Mouse (Mus musculus) CD4-positive, CD25-positive, alpha-beta regulatory T cell, adult 4 months (primary cell): Measurements from ENCODE around the gene Naglu. TPM values are rescaled to one million over a fixed set of nuclear protein-coding genes. Genes with fewer than 3 reads are reported as not detected.

Experiments
- ATAC-seq: one replicate; pipeline ENCODE4 v1.8.0; 2017
- polyA plus RNA-seq, 2 experiments: library from polyadenylated mRNA; unstranded; fragments of 100-300 nt; shearing (Covaris generic); gene quantifications; one replicate each; pipeline ENCODE4 v1.2.1; 2017

Gene Naglu
- polyA plus RNA-seq, 2 experiments from 2014 or later = 7.6 to 7.9 TPM

DNA sequence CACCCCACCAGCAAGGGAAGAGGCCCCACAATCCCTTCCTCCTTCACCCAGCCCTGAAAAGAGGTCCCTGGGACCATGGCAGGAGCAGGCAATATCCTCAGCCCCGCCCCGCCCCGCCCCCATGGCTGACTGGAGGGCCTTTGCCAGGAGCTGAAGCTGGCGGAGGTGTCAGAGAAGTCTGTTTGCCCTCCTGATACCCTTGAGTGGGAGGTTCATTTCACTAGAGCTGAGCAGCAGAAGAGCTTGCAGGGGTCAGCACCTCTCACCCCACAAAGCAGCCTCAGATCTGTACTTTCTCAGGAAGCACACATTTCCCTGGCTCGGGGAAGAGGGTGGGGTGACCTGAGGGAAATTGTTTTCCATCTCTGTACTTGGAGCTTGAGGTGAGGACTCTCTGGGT, 11.1 kb upstream of the Naglu start:
- no peak for ATAC-seq

DNA sequence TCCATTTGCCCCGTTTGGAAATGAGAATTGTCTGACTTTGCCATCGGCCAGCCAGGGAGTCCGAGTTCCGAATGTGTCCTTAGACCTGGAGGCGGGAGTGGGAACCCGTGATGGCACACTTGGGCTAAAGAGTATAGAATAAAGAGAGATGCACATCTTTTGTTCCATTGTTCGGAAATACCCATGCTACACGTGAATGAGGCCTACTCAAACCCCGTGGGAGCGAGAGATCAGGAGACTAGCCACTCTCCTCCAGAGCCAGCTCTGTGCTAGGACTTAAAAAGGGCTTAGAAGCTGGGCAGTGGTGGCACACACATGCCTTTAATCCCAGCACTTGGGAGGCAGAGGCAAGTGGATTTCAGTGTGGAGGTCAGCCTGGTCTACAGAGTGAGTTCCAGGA, 10.3 kb upstream of the Naglu start:
- no peak for ATAC-seq

DNA sequence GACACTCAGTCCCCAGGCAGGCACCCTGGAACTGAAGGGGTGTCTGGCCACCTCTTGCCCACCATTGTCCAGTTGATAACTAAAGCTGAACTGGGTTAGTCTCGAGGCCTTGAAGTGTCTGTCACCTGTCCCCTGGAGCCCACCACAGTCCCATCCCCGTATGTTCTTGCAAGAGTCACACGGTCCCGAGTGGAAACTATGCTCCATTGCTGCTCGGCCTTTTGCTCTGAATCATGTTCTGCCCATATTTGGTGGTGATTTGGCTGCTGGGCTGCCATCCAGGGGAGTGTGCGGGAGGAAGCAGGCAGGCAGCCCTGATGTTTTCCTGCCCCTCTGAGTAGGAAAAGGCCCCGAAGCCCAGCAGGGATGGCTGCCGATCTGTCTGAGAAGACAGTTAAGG, 9.7 kb upstream of the Naglu start:
- no peak for ATAC-seq

DNA sequence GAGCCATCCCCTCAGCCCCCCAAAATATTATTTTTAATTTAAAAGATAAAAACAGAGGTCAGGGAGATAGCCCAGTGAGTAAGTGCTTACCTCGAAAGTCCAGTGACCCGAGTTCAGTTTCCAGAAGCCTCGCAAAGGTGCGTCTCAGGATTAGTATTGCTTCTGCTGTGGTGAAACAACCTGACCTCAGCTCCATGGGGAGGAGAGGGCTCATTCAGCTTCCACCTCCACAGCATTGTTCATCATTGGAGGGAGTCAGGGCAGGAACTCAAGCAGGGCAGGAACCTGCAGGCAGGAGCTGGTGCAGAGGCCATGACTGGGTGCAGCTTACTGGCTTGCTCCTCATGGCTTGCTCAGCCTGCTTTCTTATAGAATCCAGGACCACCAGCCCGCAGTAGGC, 8.8 kb upstream of the Naglu start:
- no peak for ATAC-seq

DNA sequence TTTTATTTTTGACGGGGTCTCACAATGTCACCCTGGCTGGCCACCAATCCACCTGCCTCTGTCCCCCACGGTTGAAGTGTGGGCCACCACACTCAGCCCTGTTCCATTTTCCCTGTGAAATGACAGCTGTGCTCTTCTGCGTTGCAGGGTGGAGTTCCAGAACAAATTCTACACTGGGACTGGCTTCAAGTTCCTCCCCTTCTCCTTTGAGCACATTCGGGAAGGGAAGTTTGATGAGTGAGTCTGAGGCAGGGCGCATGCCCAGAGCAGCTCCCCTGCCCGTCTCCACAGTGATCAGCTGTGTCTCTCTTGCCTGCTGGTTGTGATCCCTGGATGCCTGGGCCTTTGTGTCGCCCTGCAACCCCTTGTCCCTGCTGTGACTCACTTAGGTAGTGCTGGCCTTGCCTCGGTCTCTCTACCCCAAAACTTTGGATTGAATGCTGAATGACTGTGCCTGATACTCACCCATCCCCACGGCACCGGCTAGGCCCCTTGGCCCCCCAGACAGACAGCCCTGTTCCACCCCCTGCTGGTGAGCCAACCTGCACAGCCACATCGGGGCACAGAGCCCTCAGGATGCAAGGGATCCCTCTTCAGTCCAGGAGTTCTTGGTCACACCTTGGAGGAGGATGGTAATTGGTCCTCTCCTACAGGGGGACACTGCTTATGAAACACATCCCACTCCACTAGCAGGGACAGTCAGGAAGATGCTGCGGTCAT, 7.5 kb upstream of the Naglu start:
- no peak for ATAC-seq

DNA sequence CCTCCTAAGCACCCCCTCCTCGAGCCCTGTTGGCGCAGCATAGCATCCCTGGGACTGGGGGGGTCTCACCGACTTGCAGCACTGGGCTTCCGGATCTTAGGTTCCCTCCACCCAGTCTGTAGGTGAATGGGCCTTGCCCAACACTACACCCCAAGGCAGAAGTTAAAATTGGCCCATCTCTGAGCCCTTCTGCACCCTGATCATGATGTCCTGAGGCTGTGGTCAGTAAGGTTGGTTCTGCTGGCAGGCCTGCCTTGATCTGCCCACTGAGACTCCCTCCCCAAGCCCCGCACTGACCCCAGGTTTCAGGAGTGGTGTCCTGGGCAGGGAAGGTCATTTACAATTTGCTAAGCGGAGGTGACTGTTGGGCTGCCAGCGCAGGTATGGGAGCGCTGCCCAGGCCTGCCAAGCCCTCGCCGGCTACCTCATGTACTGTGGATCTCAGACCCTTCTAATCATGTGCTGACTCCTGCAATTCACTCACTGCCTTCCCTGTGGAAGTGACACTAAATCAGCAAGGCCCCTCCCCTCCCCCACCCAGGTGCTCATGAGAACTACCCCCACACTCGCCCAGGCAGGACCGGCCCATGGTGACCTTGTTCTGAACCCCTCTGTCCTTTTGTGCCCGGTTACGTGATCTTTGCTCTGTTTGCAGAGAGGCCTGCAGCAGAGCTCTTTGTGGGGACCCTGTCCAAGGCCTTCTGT, 6.7 kb upstream of the Naglu start:
- no peak for ATAC-seq

DNA sequence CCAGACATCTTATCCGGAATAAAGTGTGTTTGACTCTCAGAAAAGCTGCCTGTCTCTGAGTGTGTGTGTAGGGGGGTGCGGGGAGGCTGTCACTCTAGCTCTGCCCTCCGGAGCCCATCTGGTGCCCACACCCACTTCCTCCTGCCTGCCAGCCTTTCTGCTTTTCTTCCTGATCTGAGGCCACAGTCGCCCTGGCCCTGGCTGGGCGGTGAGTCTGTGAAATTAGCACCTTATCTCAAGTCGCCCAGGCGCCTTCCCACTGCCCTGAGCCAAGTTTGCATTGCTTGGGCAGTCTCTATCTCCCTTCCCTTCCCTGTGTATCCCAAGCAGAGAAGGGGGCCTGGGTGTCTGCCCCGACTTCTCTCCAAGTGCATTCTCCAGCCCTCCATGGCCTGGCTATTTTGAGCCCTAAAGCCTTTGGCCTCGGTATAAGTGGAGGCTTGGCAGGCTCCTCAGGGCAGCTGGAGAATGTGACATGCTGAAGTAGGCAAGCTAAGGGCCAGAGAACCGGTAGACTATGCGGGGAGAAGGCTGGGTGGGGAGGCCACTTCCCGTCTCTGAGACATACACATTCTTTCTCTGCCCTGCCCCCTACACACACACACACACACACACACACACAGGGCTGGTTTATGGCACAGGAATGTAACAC, 6.0 kb upstream of the Naglu start:
- ATAC-seq = peak; percentile 73

DNA sequence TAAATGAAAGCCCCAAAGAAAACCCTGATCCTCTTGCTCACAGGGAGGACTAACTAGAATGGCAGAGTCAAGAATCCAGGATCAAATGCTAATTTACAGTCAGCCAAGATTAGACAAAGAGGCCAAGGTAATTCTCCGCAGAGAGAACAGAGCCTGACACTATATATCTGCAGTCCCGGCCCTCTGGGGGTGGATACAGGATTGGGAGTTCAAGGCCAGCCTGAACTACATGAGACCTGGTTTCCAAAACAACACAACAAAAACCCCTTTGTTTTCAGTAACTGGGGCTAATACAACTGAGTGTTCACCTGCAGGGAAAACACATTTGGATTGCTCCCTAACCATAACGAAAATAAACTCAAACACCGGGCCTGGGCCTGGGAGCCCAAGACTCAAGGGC, 5.3 kb upstream of the Naglu start:
- ATAC-seq = no peak

DNA sequence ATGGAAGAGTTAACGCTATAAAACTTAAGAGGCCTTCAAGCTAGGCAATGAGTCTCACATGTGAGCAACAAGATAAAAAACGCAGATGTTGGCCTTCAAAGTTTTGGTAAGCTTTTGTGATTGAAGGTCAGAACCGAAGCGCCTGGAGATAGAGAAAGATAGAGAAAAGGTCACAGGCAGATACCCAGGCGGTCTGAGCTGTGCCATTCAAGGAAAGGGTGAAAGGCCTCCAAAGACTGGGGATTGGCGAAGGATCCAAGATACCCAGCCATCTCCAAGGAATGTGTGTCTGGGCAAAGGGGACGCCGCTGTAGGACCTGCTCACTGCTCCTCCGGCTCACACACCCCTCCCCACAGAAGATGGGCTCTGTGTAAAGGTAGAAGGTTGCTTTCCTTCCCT, 4.8 kb upstream of the Naglu start:
- no peak for ATAC-seq

DNA sequence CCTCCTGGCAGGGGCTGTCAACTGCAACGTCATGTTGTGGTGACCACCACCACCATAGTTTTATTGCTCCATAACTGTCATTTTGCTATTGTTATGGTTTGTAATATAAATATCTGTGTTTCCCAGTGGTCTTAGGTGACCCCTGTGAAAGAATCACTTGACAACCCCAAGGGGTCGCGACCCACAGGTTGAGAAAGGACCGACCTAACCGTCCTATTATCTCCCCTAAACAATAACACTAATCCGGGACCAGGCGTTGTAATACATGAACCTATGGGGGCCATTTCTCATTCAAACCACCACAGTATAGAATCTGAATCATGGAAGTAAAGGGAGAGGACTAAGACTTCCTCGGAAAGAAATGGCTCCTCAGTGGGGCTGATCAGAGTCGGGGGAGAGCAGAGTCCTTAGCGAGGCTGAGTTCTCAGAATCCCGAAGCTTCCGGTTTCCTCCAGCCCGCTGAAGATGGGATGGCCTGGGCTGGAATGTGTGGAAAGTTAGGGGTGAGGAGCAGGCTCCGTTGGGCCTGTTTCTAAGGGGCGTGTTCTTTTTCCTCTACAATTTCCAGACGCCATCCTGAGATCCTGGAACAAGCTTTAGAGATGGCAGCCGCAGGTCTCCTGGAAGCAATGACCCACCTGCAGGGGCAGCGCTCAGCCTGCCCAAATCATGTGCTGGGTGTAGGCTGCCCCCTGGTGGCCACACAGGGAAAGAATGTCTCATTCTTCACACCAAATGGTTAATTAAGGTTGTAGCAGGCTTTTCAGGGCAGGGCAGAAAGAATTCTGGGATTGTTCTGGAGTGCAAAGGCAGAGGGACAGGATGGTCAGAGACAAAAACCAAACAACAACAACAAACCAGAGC, 3.0 kb upstream of the Naglu start:
- ATAC-seq = no peak

DNA sequence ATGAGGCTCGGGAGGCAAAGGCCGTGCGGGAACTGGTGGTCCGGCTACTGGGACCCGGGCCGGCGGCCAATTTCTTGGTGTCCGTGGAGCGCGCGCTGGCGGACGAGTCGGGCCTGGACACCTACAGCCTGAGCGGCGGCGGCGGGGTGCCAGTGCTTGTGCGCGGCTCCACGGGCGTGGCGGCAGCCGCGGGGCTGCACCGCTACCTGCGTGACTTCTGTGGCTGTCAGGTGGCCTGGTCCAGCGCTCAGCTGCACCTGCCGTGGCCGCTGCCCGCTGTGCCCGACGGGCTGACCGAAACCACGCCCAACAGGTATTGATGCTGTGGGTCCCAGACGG, 346 bp downstream of the Naglu start:
- ATAC-seq = peak; percentile 49

DNA sequence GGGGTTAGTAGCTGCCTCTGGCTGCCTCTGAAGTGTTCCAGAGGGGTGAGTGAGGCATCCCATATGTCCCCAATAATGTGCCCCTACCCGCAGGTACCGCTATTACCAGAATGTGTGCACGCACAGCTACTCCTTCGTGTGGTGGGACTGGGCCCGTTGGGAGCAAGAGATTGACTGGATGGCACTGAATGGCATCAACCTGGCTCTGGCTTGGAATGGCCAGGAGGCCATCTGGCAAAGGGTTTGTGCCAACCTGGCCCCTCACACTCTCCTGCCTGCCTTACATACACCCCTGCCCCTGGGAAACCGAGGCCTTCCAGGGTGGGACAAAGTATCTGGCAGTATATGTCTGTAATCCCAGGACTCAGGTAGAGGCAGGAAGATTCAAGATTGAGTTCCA, 1.2 kb downstream of the Naglu start:
- no peak for ATAC-seq

DNA sequence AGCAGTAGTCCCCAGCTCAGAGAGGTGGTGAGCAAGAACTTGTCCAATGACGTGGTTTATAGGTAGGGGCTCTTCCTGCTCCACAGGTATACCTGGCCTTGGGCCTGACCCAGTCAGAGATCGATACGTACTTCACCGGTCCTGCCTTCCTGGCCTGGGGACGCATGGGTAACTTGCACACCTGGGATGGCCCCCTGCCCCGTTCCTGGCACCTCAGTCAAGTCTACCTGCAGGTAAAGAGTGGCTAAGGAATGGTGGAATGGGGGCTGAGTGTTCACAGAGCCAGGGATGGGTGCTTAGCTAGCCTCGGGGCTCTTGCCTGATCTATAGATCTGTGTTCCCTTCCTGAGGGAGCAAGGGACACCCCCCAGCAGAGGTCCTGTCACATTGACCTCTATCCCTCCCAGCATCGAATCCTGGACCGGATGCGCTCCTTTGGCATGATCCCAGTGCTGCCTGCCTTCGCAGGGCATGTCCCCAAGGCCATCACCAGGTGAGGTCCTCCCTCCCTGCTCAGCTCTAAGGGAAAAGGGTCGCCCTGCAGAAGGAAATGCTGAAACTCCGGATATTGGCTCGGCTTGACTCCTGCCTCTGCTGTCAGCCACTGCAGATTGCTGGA, 2.1 kb downstream of the Naglu start:
- ATAC-seq = no peak

DNA sequence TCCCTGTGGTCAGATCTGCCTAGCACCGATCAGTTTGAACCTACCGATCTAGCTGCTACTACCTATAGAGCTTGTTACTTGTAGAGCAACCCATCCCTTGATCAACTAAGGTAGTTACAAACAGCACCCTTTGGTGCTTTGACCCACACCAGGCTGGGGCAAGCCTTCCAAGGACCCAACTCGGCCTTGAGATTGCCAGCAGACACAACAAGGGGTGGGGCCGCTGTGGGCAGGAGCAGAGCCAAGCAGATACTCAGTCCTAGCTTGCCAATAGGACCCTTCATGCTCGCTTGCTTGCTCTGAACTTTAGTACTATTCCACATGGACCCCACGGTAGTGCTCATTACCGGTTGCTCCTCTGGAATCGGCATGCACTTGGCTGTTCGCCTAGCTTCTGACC, 8.3 kb downstream of the Naglu start, which contains the start of gene Hsd17b1:
Hsd17b1 (plus strand) TSS at position 291 of the 400 bp plus-strand sequence.
- ATAC-seq = no peak

DNA sequence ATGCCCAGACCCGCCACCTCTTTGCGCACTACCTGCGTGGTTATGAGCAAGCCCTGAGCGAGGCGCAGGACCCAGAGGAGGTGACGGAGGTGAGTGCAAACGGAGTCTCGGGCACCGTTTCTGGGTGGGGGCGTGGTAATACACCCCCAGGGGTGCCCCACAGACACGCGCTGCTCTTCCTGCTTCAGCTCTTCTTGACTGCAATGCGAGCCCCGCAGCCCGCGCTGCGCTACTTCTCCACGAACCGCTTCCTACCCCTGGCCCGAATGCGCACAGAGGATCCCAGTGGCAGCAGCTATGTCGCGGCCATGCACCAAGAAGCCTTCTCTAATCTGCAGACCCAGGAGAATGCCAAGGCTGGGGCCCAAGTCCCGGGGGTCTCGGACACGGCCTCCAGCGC, 9.9 kb downstream of the Naglu start:
- no peak for ATAC-seq

DNA sequence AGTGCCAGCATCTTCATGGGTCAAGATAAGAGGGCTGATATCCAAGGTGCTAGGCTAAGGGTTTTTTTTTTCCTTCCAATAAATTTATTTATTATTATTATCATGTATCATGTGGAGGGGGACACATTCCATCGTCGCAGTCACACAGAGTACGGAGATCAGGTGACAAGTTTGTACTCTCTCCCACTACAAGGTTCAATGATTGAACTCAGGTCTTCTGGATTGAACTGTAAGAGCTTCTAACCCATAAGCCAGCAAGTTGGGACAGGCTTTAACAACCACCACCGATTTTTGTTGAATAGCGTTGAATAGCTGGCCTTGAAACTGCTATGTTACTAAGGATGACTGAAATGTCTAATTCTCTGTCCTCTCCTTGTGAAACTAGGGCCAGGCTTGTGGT, 10.6 kb downstream of the Naglu start:
- ATAC-seq = no peak

DNA sequence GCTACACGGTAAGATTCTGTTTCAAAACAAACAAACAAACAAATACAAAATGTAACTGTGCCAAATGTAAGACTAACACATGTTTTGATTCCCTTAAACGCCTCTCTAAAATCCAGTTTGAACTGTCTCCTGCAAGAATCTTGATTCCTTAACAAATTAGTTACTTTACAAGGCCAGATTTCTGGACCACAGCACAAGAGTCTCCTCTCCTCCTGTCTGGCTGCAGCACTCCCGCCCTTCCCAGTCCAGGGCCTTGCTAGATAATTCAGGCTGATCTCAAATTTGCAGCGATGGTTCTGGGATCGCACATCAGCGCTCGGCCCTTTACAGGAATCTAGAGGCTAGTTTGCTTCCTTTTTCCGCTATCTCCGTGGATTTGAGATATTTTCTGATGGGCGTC, 11.8 kb downstream of the Naglu start:
- no peak for ATAC-seq

DNA sequence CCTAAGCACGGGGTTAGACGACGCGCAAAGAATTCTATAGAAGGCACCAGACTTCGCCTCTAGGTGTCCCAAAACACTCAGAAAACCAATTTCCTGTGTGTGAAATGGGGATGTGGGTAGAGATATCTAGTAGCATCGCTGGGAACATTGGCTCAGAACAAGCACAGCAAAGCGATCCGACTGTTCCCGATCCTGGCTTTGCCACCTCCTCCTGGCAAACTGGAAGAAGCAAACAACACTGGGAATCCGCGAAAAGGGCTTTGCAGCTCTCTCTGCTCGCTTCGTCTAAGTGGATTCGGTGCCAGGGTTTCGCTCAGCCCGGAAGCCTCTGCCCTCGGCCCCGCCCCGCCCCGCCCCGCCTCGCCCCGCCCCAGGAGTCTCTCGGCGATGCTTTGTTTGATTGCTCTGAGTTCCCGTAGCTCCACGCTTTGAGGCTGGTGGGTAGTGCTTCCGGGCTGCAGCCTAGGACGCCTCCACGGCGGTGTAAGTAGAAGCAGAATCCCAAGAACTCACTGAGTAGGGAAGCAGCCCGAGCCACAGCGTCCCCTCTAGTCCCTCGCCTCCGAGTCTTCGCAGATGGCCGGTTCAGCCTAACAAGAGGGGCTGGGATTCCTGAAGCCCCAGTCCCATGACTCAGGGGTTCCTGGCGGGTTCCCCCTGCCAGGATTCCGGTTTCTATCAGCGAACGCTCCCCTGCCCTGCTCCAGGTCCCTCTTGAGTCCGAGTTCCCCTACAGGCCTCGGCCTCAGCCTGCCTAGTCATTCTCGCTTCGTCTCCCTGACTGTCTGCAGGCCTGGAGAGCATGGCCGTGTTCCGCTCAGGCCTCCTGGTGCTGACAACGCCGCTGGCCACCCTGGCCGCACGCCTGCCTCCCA, 12.6 kb downstream of the Naglu start, which contains the start of gene Coasy:
Coasy (plus strand) TSS at position 358 of the 875 bp plus-strand sequence.
- peak; percentile 84 for ATAC-seq

DNA sequence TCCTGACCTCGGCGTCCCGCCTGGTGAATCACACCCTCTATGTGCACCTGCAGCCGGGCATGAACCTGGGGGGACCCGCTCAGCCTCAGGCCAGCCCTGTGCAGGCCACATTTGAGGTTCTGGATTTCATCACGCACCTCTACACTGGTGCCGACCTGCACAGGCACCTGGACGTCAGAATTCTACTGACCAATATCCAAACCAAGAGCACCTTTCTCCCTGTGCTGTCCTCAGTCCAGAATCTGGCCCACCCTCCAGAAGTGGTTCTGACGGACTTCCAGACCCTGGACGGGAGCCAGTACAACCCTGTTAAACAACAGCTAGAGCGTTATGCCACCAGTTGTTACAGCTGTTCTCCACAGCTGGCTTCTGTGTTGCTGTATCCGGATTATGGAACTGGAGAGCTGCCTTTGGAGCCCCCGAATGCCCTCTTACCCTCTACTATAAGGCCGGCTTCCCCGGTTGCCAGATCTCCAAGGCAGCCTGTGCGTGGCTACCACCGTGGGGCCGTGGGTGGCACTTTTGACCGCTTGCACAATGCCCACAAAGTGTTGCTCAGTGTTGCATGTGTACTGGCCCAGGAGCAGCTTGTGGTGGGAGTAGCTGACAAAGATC, 13.4 kb downstream of the Naglu start:
- ATAC-seq = no peak

DNA sequence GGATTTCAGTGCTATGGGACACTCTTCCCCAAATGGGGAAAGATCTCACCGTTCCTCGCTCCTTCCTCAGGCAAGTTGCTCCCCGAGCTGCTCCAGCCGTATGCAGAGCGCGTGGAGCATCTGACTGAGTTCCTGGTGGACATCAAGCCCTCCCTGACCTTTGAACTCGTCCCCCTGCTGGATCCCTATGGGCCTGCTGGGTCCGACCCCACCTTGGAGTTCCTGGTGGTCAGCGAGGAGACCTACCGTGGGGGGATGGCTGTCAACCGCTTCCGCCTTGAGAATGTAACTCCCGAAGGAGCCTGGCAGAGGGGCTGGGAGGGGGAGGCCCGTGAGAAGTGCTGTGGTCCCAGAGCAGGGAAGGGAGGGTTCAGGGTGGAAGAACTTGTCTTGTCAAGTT, 14.4 kb downstream of the Naglu start:
- no peak for ATAC-seq

DNA sequence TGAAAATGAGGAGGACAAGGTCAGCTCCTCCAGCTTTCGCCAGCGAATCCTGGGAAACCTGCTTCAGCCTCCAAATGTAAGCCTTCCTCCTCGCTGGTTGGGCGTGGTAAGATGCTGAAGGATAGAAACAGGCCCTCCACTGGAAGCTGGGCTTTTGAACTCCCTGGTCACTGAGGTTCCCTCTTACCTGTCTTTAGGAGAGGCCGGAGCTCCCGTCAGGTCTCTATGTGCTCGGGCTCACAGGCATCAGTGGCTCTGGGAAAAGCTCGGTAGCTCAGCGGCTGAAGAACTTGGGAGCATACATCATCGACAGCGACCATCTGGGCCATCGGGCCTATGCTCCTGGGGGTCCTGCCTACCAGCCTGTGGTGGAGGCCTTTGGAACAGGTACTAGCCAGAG, 15.0 kb downstream of the Naglu start:
- ATAC-seq = no peak
